Mouse (Mus musculus) cerebellum, adult 2 months (tissue): Measurements from ENCODE around the gene Wdr62.

Experiments
- CTCF ChIP-seq: fragments of 200-500 bp; IDR thresholded peaks from 2 replicates; pipeline ENCODE4 v1.5.1; 2011; ENCODE audit warnings: low read depth, mild to moderate bottlenecking, control low read depth, low read length, moderate library complexity, borderline replicate concordance; ENCODE audit not compliant: insufficient read depth
- POLR2A ChIP-seq: fragments of 200-500 bp; IDR thresholded peaks from 2 replicates; pipeline ENCODE4 v1.6.1; 2011; ENCODE audit warnings: low read length, control low read depth, borderline replicate concordance; ENCODE audit not compliant: insufficient read depth

- TF ChIP-seq CTCF, result peak; percentile 10; the same call in 1 of the 2 replicates
- TF ChIP-seq POLR2A, result peak; percentile 96
These were observed 28.1 kb upstream of the Wdr62 start, which contains the start of gene Alkbh6 for GRCm38 (mm10) chr7:30308076-30309005.
